Mouse (Mus musculus): ENCODE data around the gene Schip1.

Schip1 gene

DNA sequence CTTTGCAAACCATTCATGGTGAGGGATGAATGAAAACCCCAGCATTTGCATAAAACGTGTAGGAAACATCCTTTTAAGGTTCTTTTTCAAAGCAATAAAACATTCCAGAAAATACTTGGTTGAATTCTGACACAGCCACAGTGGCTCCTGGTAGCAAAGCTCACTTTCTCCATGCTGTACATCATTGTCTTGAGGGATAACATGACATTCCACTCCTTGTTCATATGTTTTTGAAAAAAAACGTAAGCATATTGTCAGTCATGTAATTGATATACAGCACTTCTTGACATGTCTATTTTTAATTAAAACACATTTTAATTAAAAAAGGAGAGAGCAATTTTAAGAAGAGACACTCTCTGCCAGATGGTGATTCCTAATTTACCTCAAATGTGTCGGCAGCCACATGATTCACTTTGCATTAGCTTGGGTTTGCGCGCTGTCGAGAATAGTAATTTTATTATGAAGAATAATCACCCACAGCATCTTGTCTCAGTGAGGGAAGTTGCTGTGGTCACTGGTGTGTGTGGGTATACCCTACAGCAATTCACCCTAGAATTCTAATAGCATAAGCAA is 61.8 kb downstream of the Schip1 start:
- DNase-seq (ENCODE audit: low read depth, low spot score), result no peak

DNA sequence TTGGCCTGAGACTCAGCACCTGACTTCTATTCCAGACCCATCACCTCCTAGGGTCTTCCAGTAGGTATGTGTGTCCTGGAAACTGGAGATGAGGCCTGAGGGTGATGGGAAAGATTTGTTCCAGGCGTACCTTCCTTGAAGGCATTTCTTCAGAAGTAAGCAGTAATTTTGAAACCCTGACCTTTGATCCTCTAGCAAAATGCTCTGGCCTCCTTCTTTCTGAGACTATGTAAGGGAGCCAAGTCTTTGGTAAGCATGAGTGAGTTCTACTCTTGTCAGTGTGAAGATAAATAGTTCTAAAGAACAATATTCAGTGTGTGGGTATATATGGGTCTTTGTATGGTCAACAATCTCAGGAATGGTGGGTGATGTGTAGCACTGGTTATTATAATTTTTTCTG is 65.8 kb downstream of the Schip1 start:
- no peak for DNase-seq (ENCODE audit: low read depth, low spot score)

DNA sequence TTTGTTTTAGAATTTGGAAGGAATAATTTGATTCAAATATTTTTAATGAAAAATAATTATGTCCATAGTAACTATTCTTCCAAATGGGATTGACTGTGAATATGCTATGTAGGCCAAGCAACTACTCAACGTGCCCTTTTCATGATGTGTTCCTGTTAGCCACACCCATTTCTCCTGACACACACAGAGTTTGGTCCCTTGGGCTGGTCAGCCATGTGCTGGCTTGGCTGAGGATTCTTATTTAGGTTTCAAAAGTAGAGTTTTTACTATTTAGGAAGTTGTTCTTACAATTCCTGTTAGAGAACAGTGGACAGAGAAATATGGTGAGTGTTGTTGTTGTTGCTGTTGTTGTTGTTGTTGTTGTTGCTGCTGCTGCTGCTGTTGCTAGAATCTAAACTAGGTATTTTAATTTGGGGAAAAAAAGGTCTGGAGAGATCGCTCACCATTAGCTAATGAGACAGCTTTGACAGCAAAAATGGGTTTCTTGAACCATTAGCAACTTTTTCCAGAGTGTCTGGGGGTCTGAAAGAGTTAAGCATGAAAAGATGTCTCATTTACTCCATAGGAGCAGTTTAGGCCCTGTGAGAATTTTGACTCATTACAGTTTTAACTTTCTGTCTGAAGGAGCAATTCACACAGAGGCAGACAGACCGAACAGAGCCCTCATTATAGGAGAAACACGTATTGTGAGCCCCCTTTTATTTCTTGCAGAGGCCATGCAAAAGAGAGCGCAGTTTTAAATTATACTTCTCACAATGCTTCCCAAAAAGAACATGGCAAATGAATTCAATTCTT is 74.4 kb downstream of the Schip1 start:
- DNase-seq (ENCODE audit: low read depth, low spot score), result no peak

DNA sequence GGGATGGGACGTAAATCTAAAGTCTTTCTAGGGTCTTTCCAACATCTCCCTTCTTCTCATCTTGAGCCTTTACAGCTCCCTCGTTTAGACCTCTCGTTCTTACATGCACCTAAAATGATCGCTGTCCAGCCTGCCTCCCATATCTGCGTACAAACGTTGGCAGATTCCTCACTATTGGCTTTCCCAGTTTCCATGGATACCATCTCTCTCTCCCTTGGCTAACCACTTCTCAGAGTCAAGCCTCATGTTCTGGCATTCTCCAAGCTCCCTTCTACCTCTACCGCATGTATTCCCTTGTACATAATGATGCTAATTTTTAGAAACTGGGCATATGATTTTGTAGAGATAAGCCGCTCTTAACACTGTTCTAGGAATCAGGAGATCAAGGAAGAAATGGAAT is 86.1 kb downstream of the Schip1 start:
- DNase-seq (ENCODE audit: low read depth, low spot score), result no peak

DNA sequence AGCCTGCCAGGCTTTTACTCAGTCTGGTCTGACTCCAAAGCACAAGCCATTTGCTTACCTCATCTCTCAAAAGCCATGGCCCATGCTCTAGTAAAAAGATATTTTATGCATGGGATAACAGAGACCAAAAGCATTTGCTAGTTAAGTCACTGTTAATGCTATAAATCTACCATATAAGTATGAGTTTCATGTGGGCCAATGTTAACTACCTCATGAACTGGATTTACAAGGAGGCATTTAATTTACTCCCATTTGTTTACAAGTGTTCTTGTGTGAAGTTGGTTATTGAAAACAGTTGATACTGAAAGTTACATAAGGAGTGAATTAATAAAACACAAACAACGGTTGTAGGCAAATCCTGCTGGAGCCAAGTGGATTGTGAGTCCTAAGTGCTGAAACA is 95.6 kb downstream of the Schip1 start:
- no peak for DNase-seq (ENCODE audit: low read depth, low spot score)

DNA sequence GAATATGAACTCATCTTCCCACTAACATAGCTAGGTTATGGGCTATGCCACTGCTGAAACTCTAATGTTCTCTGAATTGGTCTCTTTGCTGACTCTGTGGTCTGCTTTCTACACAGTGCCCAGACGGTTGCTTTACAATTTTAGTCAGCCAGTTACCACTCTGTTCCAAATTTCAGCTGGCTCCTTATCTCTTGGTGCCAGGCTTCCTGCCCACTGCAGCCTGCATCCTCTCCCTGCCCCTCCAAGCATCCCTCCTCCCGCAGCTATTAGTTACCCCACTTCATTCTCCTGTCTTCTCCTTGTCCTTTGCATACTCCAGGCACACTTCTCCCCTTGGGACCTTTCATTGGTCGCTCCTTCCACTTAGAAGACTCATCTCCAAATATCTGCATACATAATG is 96.2 kb downstream of the Schip1 start:
- no peak for DNase-seq (ENCODE audit: low read depth, low spot score)

DNA sequence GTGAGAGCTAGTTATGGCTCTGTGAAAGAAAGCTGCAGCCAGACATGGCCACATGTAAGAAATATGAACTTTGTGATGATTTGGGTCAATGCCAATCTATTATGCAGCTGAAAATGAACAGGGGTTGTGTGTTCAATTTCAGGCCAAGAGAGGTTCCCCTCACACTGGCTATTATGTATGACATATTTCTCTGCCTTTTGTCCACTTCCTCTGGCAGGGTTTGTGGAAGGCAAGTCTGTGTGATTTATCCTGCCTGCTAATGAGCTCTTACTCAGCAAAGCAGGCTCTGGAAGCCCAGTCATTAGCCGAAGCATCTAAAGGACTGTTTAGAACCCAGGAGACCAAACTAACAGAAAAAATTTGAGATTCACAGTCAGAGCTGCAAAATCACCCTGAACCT is 113.6 kb downstream of the Schip1 start:
- DNase-seq (ENCODE audit: low read depth, low spot score), result no peak

DNA sequence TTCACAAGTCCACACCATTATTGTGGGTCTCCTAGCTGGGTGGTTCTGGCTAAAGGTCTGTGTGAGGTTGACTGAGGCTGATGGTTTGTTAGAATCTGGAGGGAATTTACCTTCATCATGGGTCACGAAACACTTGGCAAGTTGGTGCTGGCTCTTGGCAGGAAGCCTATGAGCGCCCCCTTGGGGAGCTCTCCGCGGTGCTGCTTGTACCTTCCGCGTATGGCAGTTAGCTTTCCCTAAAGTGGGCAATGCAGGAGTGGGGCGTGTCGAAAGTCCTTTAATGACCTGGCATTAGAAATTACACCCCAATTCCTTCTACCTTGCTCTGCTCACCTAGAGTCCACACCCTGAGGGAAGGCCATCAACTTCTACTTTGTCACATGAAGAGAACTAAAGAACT is 122.9 kb downstream of the Schip1 start:
- no peak for DNase-seq (ENCODE audit: low read depth, low spot score)

DNA sequence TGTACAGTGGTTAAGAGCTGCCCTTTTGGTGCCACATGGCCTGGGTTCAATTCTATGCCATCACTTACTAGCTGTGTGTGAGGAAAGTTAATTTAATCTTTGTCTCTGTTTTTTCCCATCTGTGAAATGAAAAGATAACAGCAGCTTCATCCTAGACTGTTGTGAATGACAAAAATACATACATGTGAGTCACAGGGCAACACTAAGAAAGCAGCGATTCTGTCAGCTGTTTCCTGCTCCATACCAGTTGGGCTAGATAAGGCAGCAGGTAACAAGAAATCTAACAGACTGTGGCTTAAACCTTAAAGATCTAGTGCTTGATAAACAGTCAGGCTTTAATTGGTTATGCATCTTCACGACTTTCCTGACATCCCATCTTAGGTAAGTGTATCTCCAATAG is 124.5 kb downstream of the Schip1 start:
- DNase-seq (ENCODE audit: low read depth, low spot score), result no peak

DNA sequence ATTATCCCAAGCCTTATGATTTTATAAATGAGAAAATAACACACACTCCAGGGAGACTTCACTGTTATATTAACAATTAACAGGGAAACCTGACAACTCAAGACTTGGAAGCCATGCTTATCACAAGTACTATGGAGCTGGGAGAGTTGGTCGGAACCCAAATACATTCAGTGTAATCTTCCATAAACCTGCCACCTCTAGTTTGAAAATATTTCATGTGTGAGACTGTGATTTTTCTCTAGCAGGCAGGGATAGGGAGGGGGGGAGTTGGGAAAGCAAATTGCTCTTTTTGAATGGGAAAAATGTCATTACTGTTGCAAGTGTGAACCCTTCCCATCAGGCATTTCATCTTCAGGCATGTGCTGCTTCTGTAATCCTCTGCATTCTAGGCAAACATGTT is 132.3 kb downstream of the Schip1 start:
- no peak for DNase-seq (ENCODE audit: low read depth, low spot score)

DNA sequence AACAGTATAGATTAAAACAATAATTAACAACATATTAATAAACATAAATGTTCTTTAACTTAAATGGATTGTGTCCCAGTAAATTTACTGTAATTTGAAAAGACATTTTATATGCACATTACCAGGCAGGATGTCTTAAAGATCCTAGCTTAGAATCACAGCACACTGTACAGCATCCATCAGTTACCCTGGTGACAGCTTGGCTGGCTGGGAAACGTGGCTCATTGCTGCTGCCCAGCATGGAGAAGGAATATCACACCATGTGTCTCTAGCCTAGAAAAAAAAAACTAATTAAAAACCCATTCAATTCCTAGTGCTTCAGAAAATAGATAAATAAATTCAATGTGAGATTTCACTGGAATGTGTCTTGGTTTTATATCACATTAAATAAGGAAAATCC is 136.6 kb downstream of the Schip1 start:
- DNase-seq (ENCODE audit: low read depth, low spot score), result no peak

DNA sequence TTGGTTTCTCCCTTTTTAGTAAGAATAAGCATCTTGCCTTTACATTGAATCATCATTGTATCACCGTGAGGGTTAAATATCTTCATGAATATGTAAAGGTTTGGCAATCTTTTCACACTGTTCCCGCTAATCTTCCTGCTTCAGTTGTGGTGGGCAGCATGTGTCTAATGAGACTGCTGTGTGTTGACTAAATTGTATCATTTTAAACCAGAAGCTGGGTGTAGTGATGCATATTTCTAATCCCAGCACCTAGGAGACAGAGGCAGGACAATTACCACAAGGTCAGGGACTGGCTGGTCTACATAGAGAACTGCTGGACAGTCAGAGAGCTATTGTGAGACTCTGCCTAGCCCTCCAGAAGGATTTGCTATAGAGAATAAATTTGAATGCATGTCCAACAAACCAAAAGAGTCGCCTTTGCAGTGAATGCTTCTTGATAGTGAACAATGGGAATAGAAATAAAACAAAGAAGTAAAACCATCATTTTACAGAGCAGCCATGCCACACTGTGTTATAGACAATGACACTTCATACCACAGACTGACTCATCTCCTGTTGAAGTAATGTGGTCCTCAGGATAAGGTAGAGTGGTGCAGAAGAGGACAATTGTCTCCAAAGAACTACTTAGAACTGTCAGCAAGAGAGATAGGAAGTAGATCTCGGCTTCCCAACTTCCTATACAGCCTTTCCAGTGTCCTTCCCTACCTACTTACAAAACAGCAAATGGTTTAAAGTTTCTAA is 137.7 kb downstream of the Schip1 start:
- no peak for DNase-seq (ENCODE audit: low read depth, low spot score)

DNA sequence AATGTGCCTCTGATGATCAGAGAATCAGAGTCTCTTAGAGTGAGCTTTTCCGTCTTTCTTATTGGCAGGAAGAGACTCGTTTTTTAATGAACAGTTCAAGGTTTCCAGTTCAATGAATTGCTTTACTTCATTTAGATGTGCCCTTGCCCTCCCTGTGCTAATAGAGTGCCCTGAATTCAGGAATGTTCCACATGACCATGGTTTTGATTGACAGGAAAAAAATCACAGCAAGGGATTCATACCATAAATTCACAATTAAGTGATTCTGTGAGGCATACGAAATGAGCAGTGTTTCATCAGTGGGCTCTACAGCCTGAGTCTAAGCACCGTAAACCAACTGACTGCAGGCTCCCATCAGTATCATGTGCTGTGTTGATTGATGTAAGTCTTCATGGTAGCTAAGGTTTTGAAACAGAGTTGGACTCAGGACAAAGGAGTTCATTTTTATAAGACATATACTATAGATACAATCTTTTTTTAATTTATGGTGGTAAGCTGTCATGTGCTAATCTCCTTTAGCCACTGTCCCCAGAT is 139.4 kb downstream of the Schip1 start:
- DNase-seq (ENCODE audit: low read depth, low spot score), result no peak

DNA sequence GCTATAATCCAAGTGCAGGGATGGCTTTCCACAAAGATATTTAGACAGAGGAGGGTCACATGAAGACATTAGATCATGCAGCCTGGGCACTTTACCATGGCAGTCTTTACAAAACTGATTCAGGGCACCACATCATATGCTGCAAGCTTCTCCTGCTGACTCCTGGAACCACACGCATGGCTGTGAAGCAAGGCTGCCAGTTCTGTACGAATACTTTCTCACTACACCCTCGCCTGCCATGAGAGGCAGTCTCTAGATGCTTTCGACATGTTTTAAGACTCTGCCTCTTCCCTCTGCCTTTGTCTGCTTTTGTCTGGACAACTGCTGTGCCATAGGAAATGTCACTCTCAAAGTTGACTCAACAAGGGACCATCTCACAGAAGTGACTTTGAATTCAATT is 145.8 kb downstream of the Schip1 start:
- no peak for DNase-seq (ENCODE audit: low read depth, low spot score)

DNA sequence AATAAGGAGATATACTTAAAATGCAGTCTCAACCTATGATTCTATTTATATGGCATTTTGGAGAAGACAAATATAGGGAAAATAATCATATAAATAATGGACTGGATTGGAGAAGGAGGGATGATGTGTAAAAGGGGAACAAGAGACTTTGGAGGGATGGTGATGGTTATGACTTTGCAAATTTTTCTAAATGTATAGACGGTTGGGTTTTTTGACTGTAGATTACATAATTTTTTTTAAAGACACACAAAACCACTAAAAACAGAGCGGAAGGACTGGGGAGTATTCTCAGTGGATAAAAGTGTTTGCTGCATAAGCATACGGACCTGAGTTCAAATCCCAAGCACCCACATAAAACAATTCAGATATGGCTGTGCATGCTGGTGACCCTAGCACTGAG is 156.8 kb downstream of the Schip1 start:
- DNase-seq (ENCODE audit: low read depth, low spot score), result no peak

DNA sequence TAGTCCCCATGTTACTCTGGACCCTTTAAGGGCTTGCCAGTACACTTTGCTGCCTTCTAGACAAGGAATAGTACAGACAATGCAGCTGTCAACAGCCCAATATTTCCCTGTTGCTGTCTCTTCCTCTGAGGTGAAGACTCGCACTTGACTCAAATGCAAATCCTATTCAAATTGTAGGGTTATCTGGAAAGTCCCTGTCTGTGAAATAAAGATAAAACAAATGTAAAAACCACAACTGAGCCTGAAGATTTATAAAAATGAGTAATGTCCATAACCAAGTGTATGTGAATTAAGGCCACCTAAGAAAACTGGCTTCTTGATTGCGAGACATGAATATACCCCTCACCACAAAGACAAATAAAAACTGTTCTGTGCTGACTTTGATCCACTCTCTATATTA is 175.3 kb downstream of the Schip1 start:
- peak; percentile 11 for DNase-seq (ENCODE audit: low read depth, low spot score)

DNA sequence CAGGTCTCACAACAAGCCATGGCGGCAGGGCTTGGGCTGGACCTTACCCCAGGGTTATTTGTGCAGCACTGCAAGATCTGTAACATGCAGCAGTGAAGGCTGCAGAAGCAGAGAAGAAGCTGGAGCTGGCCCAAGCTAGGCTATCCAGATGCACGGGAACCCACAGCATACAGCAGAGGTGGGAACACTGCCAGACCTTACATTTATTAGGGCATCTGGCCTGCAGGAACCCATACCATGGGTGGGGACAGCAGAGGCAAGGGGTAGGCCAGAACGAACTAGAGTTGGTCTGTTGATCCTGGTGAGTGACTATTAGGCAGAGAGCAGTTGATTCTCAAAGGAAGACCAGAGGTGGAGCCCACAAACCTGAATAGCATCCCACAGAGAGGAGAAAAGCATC is 178.6 kb downstream of the Schip1 start:
- DNase-seq (ENCODE audit: low read depth, low spot score), result no peak

DNA sequence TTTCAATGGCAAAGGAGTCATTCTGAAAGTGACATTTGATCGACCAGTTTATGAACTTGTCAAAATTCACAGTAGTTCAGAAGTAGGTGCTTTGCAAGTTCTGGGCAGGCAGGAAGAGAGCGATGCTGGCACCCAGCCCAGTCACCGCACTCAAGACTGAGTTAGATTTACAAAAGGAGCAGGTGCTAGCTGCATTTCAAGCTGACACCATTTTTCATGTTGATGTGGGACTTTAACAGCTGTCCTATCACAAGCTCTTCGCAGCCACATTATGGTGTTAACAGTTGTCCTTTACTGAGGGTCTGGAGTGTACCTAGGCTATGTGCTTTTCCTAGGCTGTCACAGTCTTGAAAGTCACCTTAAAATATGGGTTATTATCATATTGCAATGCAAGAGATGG is 181.6 kb downstream of the Schip1 start:
- DNase-seq (ENCODE audit: low read depth, low spot score), result no peak

DNA sequence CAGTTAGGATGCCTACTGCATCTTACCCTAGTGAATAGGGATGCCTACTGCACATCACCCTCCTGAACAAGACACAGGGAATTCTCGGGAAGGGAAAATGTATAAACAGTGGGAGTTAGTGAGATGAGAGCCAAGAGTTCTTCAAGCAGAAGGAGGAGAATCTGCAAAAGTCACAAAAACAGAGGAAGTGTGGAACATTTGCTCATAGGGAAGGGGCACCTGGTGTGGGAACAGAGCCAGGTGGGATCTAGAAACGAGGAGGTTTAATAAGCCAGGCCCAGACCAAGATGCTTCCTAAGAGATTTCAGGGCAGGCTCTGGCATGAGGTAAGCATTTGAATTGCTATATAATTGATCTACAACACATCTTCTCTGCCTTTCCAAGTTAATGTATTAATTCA is 186.0 kb downstream of the Schip1 start:
- DNase-seq (ENCODE audit: low read depth, low spot score), result no peak

DNA sequence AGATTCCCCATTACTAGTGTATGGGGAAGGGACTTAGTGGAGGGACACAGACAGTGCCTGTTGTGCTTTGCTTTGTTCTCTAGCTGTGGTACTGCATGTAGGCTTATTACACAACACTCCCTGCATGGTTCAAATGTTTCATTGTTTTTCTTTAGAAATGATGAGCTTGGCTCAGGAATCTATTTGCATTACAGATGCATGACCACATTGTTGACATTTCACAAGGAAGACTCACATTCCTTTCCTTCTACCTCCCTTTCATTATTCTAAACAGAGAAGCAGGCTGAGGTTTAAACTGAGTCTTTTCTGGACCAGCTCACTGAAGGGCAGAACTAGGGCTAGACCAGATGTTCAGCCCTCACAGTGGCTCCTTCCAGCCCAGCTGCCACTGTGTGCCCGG is 187.7 kb downstream of the Schip1 start:
- no peak for DNase-seq (ENCODE audit: low read depth, low spot score)

DNA sequence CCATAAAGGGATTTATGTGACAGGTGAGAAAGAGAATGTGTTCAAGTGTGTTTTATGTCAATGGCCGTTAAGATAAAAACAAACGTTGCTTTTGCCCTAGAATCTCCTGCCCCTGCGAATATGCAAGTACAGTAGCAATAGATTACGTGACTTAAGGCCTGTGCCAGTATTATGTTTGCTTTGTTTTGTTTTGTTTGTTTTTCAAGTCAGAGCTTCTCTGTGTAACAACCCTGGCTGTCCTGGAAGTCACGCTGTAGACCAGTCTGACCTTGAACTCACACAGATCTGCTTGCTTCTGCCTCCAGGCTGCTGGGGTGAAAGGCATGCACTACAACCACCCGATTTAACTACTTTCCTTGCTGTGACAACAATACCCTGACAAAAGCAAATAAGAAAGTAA is 197.7 kb downstream of the Schip1 start:
- no peak for DNase-seq (ENCODE audit: low read depth, low spot score)

DNA sequence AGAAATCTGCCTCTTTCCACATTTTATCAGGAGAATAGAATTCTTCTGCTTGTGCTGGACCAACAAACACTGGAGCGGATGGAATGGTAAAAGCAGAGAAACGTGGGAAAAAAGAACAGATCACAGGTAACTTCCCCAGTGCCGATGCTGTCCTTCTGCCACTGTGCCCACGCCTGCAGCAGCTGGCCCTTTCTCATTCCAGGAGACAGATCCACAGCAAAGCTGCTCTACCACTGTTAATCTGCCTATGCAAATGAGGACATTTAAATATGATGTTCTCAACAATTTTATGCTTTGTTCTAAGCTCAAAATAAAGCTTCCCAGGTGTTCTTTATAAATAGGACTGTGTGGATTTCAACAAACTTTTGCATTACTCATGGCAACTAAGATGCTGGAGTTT is 203.3 kb downstream of the Schip1 start:
- DNase-seq (ENCODE audit: low read depth, low spot score), result no peak

DNA sequence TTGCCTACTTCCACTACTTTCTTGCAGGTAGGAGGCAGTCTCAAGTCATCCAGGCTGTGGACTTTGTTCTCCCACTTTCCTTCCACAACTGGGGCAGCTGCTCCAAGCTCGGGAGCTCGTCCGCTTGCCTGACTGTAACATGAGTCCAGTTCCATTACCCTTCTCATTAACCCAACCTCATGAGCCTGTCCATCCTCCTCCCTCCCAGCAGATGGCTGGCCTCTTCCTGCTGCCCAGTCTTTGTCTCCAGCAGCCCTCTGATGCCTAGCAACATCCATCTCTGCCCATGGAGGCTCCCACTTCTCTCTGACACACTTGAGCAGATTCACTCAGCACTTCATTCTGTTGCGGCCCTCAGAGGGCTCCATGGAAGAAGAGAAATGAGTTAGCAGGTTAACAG is 204.6 kb downstream of the Schip1 start:
- DNase-seq (ENCODE audit: low read depth, low spot score), result no peak

All from CD4-positive helper T cell, adult 2 months (primary cell).